Mouse (Mus musculus): ENCODE results near the gene Mrln. TPM values are rescaled to one million over a fixed set of nuclear protein-coding genes. Genes with fewer than 3 reads are reported as not detected.

Gene Mrln
- polyA plus RNA-seq (2015; fragmentation: Nextera tagmentation; extraction: Ambion mirVana) = 0.76 and 0.98 TPM in 2 replicates

DNA sequence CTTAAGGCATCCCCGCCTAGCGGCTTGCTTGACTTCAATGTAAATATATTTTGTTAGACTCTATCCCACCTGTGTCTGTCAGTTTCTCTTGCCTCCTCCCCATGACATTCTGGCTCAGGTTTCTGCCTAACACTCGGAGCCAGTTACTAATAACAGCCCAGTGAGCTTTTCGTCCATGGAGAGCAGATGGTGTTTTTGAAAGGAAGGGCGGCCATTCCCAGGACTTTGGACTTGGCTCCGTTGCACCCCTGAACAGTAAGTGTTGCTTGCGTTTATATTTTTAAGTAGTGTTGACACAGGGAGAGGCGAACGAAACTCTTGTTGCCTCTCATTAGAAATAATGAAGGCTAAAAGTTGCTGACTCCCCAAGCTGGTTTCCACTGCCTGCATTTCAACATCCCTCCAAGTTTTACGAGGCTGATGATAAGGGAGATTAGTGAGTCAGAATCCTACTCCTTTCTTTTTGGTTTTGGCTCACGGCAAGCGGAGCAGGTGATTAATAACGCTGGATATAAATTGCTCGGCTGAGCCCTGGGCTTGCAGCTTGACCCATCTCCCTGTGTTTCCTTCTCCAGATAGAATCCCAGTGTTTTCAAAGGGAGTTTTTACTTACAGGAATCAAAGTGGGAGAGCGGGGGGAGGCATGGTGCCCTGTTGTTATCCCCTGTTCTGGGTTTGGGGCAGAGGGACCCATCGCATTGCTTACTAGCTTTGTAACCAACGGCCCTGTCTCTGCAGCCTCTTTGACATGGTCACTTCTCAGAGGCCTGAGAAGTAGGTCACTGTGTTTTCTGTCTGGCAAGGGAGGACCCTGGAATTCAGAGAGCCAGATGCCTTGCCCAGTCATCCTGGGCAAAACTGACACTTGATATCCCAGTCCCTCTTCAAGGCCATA, at the start of gene Mrln:
Mrln (plus strand) TSS at position 160 of the 895 bp plus-strand sequence.
- Histone ChIP-seq H3K9me3 (replicated peaks) (no peaks in the 10 kb centered on the region), H3K27me3 (no peaks in the 10 kb centered on the region), H3K4me3 (no peak within 1 kb of the TSS), H3K36me3 (no peaks in the 10 kb centered on the region), H3K27ac (no peak within 1 kb of the TSS), H3K4me1 (replicated peaks) (peaks cover 4% of the 10 kb centered on the region), H3K4me2 (no peak within 1 kb of the TSS), H3K9ac (no peak within 1 kb of the TSS)
- ATAC-seq (replicated peaks; ENCODE audit: insufficient number of reproducible peaks, insufficient read depth, low FRiP score, low read depth) = no peak; the same call in 1 of the 2 replicates
- WGBS = 56% methylated on average over 17 of the region's 17 CpGs

- H3K4me1 ChIP-seq (replicated peaks) = peaks cover 22% of the 10 kb centered on the region
- peaks cover 37% of the 10 kb centered on the region for H3K36me3 ChIP-seq
- 72% methylated on average over 3 of the region's 3 CpGs for WGBS
- no peaks in the 10 kb centered on the region for H3K27me3 ChIP-seq
- no peak overlapping the region for H3K4me2 ChIP-seq
- H3K9me3 ChIP-seq (replicated peaks) = no peaks in the 10 kb centered on the region
- no peak for ATAC-seq (replicated peaks; ENCODE audit: insufficient number of reproducible peaks, insufficient read depth, low FRiP score, low read depth)
- H3K27ac ChIP-seq = no peak overlapping the region
- no peak overlapping the region for H3K4me3 ChIP-seq
- H3K9ac ChIP-seq = no peak overlapping the region
Observed at GRCm38 (mm10) chr10:70156431-70157165, 47.9 kb upstream of the Mrln start.

- no peak overlapping the region for H3K4me2 ChIP-seq
- WGBS = 85% methylated on average over 12 of the region's 12 CpGs
- peaks cover 15% of the 10 kb centered on the region for H3K4me1 ChIP-seq (replicated peaks)
- no peak for ATAC-seq (replicated peaks; ENCODE audit: insufficient number of reproducible peaks, insufficient read depth, low FRiP score, low read depth)
- H3K9ac ChIP-seq = no peak overlapping the region
- H3K36me3 ChIP-seq = peaks cover 34% of the 10 kb centered on the region
- H3K27me3 ChIP-seq = no peaks in the 10 kb centered on the region
- no peak overlapping the region for H3K27ac ChIP-seq
- H3K9me3 ChIP-seq (replicated peaks) = no peaks in the 10 kb centered on the region
- H3K4me3 ChIP-seq = no peak overlapping the region
Observed at GRCm38 (mm10) chr10:70159651-70160320, 44.7 kb upstream of the Mrln start.

GRCm38 (mm10) chr10:70160811-70161210, 43.7 kb upstream of the Mrln start:
- no peak overlapping the region for H3K27ac ChIP-seq
- H3K4me2 ChIP-seq = no peak overlapping the region
- H3K9me3 ChIP-seq (replicated peaks) = no peaks in the 10 kb centered on the region
- no peak overlapping the region for H3K9ac ChIP-seq
- H3K4me1 ChIP-seq (replicated peaks) = peaks cover 25% of the 10 kb centered on the region
- H3K27me3 ChIP-seq = no peaks in the 10 kb centered on the region
- no peak overlapping the region for H3K4me3 ChIP-seq
- WGBS = 86% methylated on average over 12 of the region's 12 CpGs
- ATAC-seq (replicated peaks; ENCODE audit: insufficient number of reproducible peaks, insufficient read depth, low FRiP score, low read depth) = no peak
- peaks cover 23% of the 10 kb centered on the region for H3K36me3 ChIP-seq

DNA sequence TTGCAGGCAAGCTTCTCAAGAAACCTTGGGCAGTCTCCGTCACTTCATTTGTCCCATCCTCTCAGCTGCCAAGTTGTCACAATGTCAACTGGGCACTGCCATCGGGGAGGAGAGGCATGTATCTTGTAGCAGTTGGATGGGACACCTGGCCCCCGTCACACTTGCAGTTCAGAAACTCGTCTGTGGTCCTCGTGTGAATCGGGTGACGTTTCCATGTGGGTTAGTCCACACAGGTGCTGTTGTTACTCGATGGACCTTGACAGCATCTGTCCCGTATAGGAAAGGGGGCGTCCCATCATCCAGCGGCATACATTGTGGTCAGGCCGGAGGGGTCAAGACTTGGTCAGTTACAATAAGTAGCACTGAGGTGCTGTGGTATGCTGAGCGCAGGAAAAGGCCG, 43.0 kb upstream of the Mrln start:
- WGBS = 89% methylated on average over 14 of the region's 14 CpGs
- no peak for ATAC-seq (replicated peaks; ENCODE audit: insufficient number of reproducible peaks, insufficient read depth, low FRiP score, low read depth)
- Histone ChIP-seq H3K27ac (no peak overlapping the region), H3K4me1 (replicated peaks) (peaks cover 32% of the 10 kb centered on the region), H3K4me3 (no peak overlapping the region), H3K27me3 (no peaks in the 10 kb centered on the region), H3K9me3 (replicated peaks) (no peaks in the 10 kb centered on the region), H3K4me2 (no peak overlapping the region), H3K36me3 (peaks cover 16% of the 10 kb centered on the region), H3K9ac (no peak overlapping the region)

- Histone ChIP-seq H3K27me3 (no peaks in the 10 kb centered on the region), H3K4me1 (replicated peaks) (peaks cover 45% of the 10 kb centered on the region), H3K9me3 (replicated peaks) (no peaks in the 10 kb centered on the region), H3K9ac (no peak overlapping the region), H3K4me3 (no peak overlapping the region), H3K4me2 (no peak overlapping the region), H3K27ac (no peak overlapping the region), H3K36me3 (peaks cover 9% of the 10 kb centered on the region; the same call in 1 of the 2 replicates)
- 65% methylated on average over 5 of the region's 5 CpGs for WGBS
- ATAC-seq (replicated peaks; ENCODE audit: insufficient number of reproducible peaks, insufficient read depth, low FRiP score, low read depth) = no peak
Observed at GRCm38 (mm10) chr10:70163681-70164080, 40.8 kb upstream of the Mrln start.

DNA sequence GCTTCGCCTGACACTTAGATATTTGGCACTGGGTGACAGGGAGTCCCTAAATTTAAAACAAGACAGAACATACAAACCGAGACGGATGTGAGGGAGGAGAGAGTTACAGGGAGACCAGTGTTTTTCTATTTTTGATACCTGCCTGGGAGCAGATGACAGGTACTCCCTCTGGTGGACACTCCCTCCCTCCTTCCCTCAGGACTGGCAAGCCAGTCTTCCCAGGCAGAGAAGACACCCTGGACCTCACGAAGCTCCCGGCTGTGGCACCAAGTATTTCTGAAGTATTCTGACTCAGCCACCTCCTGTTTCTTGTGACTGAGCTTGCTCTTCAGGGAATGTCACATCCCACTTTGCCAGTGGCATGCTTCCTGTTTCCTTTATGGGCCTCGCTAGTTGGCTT, 38.6 kb upstream of the Mrln start:
- Histone ChIP-seq H3K4me3 (no peak overlapping the region), H3K36me3 (peaks cover 20% of the 10 kb centered on the region; the same call in 1 of the 2 replicates), H3K27me3 (no peaks in the 10 kb centered on the region), H3K4me2 (0 out of 2 replicates have a peak overlapping the region, but pooled peaks have one; percentile 17), H3K27ac (peak overlapping the region; percentile 13; the same call in 1 of the 2 replicates), H3K9ac (no peak overlapping the region), H3K9me3 (replicated peaks) (no peaks in the 10 kb centered on the region), H3K4me1 (replicated peaks) (peaks cover 58% of the 10 kb centered on the region)
- ATAC-seq (replicated peaks; ENCODE audit: insufficient number of reproducible peaks, insufficient read depth, low FRiP score, low read depth) = no peak
- 36% methylated on average over 6 of the region's 6 CpGs for WGBS

- H3K4me1 ChIP-seq (replicated peaks) = peaks cover 58% of the 10 kb centered on the region
- H3K9me3 ChIP-seq (replicated peaks) = no peaks in the 10 kb centered on the region
- peaks cover 25% of the 10 kb centered on the region for H3K36me3 ChIP-seq
- no peak for ATAC-seq (replicated peaks; ENCODE audit: insufficient number of reproducible peaks, insufficient read depth, low FRiP score, low read depth)
- H3K27ac ChIP-seq = no peak overlapping the region
- no peak overlapping the region for H3K9ac ChIP-seq
- no peak overlapping the region for H3K4me3 ChIP-seq
- no peak overlapping the region for H3K4me2 ChIP-seq
- 57% methylated on average over 5 of the region's 5 CpGs for WGBS
- H3K27me3 ChIP-seq = no peaks in the 10 kb centered on the region
Observed at GRCm38 (mm10) chr10:70166427-70166826, 38.0 kb upstream of the Mrln start.

- WGBS = 38% methylated on average over 11 of the region's 11 CpGs
- no peak overlapping the region for H3K27ac ChIP-seq
Observed at GRCm38 (mm10) chr10:70167625-70168024, 36.8 kb upstream of the Mrln start.

GRCm38 (mm10) chr10:70168396-70168795, 36.1 kb upstream of the Mrln start:
- Histone ChIP-seq H3K36me3 (peaks cover 31% of the 10 kb centered on the region), H3K9me3 (replicated peaks) (no peaks in the 10 kb centered on the region), H3K4me2 (no peak overlapping the region), H3K4me3 (no peak overlapping the region), H3K27me3 (no peaks in the 10 kb centered on the region), H3K4me1 (replicated peaks) (peaks cover 56% of the 10 kb centered on the region), H3K9ac (no peak overlapping the region), H3K27ac (peak overlapping the region; percentile 52; the same call in 1 of the 2 replicates)
- WGBS = 68% methylated on average over 13 of the region's 13 CpGs
- no peak for ATAC-seq (replicated peaks; ENCODE audit: insufficient number of reproducible peaks, insufficient read depth, low FRiP score, low read depth)

More at GRCm38 (mm10) chr10:70167625-70168024, 36.8 kb upstream of the Mrln start:
- peaks cover 31% of the 10 kb centered on the region for H3K36me3 ChIP-seq
- H3K4me1 ChIP-seq (replicated peaks) = peaks cover 58% of the 10 kb centered on the region
- no peak for ATAC-seq (replicated peaks; ENCODE audit: insufficient number of reproducible peaks, insufficient read depth, low FRiP score, low read depth)
- no peak overlapping the region for H3K4me2 ChIP-seq
- no peaks in the 10 kb centered on the region for H3K9me3 ChIP-seq (replicated peaks)
- no peaks in the 10 kb centered on the region for H3K27me3 ChIP-seq
- no peak overlapping the region for H3K4me3 ChIP-seq
- no peak overlapping the region for H3K9ac ChIP-seq

DNA sequence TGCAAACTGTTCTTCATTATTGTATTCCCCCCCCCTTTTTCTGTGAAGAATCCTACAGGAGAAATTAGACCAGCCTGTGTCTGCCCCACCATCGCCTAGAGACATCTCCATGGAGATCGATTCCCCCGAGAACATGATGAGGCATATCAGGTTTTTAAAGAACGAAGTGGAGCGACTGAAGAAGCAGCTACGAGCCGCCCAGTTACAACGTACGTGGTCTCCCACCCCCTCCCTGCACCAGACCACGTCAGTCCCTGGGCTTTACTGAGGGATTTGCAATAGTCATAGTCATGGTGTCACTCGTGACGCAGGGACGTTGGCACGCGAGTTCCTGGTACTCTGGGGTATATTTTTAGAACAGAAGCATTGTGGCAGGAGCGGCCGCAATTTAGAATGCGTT, 35.4 kb upstream of the Mrln start:
- peak; percentile 69; the same call in 1 of the 2 replicates for ATAC-seq (replicated peaks; ENCODE audit: insufficient number of reproducible peaks, insufficient read depth, low FRiP score, low read depth)
- H3K4me2 ChIP-seq = peak overlapping the region; percentile 19; the same call in 1 of the 2 replicates
- 45% methylated on average over 18 of the region's 18 CpGs for WGBS
- H3K4me3 ChIP-seq = no peak overlapping the region
- H3K27me3 ChIP-seq = no peaks in the 10 kb centered on the region
- no peak overlapping the region for H3K9ac ChIP-seq
- H3K27ac ChIP-seq = peak overlapping the region; percentile 52
- peaks cover 31% of the 10 kb centered on the region for H3K36me3 ChIP-seq
- H3K9me3 ChIP-seq (replicated peaks) = no peaks in the 10 kb centered on the region
- H3K4me1 ChIP-seq (replicated peaks) = peaks cover 50% of the 10 kb centered on the region

Data from heart, embryonic 15.5 days (tissue).